Mouse (Mus musculus): ENCODE measurements around the gene Gm48552.

DNA sequence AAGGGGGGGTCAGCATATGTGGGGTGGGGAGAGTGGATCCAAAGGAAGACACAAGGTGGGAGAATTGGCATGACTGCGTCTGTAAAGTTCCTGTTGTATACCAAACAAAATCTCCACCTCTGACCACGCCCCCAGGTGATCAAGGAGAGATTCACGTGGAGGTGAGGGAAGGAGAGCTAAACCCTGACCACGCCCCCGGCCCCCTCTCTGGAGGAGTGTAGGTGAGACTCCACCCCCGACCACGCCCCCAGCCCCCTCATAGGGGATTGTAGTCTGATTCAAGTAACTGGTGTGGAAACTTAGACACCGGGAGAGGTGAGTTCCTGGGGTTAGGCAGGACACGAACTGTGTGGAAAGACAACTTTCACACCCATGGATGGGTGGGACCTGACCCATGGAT, 15.3 kb downstream of the Gm48552 start:
- TF ChIP-seq TAL1 (IDR thresholded peaks at IDR 0.05; ENCODE audit: low read length) (no peak), GATA1 (IDR thresholded peaks at IDR 0.05; ENCODE audit: low read length) (no peak)

All from erythroblast, embryonic 14.5 days (primary cell).